Mouse (Mus musculus): ENCODE measurements at regions not wholly inside any gene's neighbourhood (a gene's known extent, or its start where the extent isn't known, plus 50 kb on each side); places are given as distances from the start of the nearest gene placed in this dataset.

- no peak overlapping the region for H3K4me3 ChIP-seq (ENCODE audit: low read depth, low read length)
- no peaks in the 10 kb centered on the region for H3K36me3 ChIP-seq (ENCODE audit: control insufficient read depth, insufficient read depth)
- no peaks in the 10 kb centered on the region for H3K9me3 ChIP-seq (ENCODE audit: control insufficient read depth)
- no peak overlapping the region for H3K9ac ChIP-seq (ENCODE audit: low read depth, low read length)
- H3K27me3 ChIP-seq (replicated peaks; ENCODE audit: control insufficient read depth, insufficient read depth, low read length), result no peaks in the 10 kb centered on the region
- no peaks in the 10 kb centered on the region for H3K4me1 ChIP-seq (replicated peaks; ENCODE audit: control insufficient read depth, insufficient read depth, low read length)
- no peak for TF ChIP-seq CTCF (IDR thresholded peaks at IDR 0.05; ENCODE audit: low read depth)
- no peak overlapping the region for H3K27ac ChIP-seq (ENCODE audit: low read depth, low read length)
- WGBS, result 55% methylated on average over 3 of the region's 3 CpGs
- H3K4me2 ChIP-seq (replicated peaks; ENCODE audit: low read depth), result no peak overlapping the region
- ATAC-seq, result no peak
Measured at GRCm38 (mm10) chr9:85487052-85487668, 160.0 kb upstream of the Tent5a start.

- Histone ChIP-seq H3K9ac (ENCODE audit: low read depth, low read length) (no peak overlapping the region), H3K9me3 (ENCODE audit: control insufficient read depth) (no peaks in the 10 kb centered on the region), H3K27me3 (replicated peaks; ENCODE audit: control insufficient read depth, insufficient read depth, low read length) (no peaks in the 10 kb centered on the region), H3K36me3 (ENCODE audit: control insufficient read depth, insufficient read depth) (no peaks in the 10 kb centered on the region), H3K4me3 (ENCODE audit: low read depth, low read length) (no peak overlapping the region), H3K4me1 (replicated peaks; ENCODE audit: control insufficient read depth, insufficient read depth, low read length) (no peaks in the 10 kb centered on the region), H3K27ac (ENCODE audit: low read depth, low read length) (no peak overlapping the region), H3K4me2 (replicated peaks; ENCODE audit: low read depth) (no peak overlapping the region)
- no peak for TF ChIP-seq CTCF (IDR thresholded peaks at IDR 0.05; ENCODE audit: low read depth)
- 86% methylated on average over 1 of the region's 1 CpGs for WGBS
- ATAC-seq, result no peak
Measured at GRCm38 (mm10) chr9:85485749-85486148, 158.6 kb upstream of the Tent5a start.

- Histone ChIP-seq H3K27ac (ENCODE audit: low read depth, low read length) (no peak overlapping the region), H3K9me3 (ENCODE audit: control insufficient read depth) (no peaks in the 10 kb centered on the region), H3K27me3 (replicated peaks; ENCODE audit: control insufficient read depth, insufficient read depth, low read length) (no peaks in the 10 kb centered on the region), H3K4me1 (replicated peaks; ENCODE audit: control insufficient read depth, insufficient read depth, low read length) (no peaks in the 10 kb centered on the region), H3K36me3 (ENCODE audit: control insufficient read depth, insufficient read depth) (no peaks in the 10 kb centered on the region), H3K4me2 (replicated peaks; ENCODE audit: low read depth) (no peak overlapping the region), H3K4me3 (ENCODE audit: low read depth, low read length) (no peak overlapping the region), H3K9ac (ENCODE audit: low read depth, low read length) (no peak overlapping the region)
- WGBS, result 91% methylated on average over 4 of the region's 4 CpGs
- no peak for ATAC-seq
- TF ChIP-seq CTCF (IDR thresholded peaks at IDR 0.05; ENCODE audit: low read depth), result no peak
Measured at GRCm38 (mm10) chr9:85483248-85483647, 156.1 kb upstream of the Tent5a start.

- H3K9me3 ChIP-seq (ENCODE audit: control insufficient read depth), result no peaks in the 10 kb centered on the region
- TF ChIP-seq CTCF (IDR thresholded peaks at IDR 0.05; ENCODE audit: low read depth), result no peak
- H3K27ac ChIP-seq (ENCODE audit: low read depth, low read length), result no peak overlapping the region
- H3K36me3 ChIP-seq (ENCODE audit: control insufficient read depth, insufficient read depth), result no peaks in the 10 kb centered on the region
- no peak for ATAC-seq
- no peaks in the 10 kb centered on the region for H3K4me1 ChIP-seq (replicated peaks; ENCODE audit: control insufficient read depth, insufficient read depth, low read length)
- WGBS, result 43% methylated on average over 2 of the region's 2 CpGs
- no peak overlapping the region for H3K4me3 ChIP-seq (ENCODE audit: low read depth, low read length)
- H3K4me2 ChIP-seq (replicated peaks; ENCODE audit: low read depth), result no peak overlapping the region
- no peak overlapping the region for H3K9ac ChIP-seq (ENCODE audit: low read depth, low read length)
- H3K27me3 ChIP-seq (replicated peaks; ENCODE audit: control insufficient read depth, insufficient read depth, low read length), result no peaks in the 10 kb centered on the region
Measured at GRCm38 (mm10) chr9:85480566-85480965, 153.4 kb upstream of the Tent5a start.

- WGBS, result 80% methylated on average over 3 of the region's 3 CpGs
- no peaks in the 10 kb centered on the region for H3K27me3 ChIP-seq (replicated peaks; ENCODE audit: control insufficient read depth, insufficient read depth, low read length)
- ATAC-seq, result no peak
- no peaks in the 10 kb centered on the region for H3K9me3 ChIP-seq (ENCODE audit: control insufficient read depth)
- H3K4me3 ChIP-seq (ENCODE audit: low read depth, low read length), result no peak overlapping the region
- no peaks in the 10 kb centered on the region for H3K36me3 ChIP-seq (ENCODE audit: control insufficient read depth, insufficient read depth)
- no peak overlapping the region for H3K27ac ChIP-seq (ENCODE audit: low read depth, low read length)
- H3K9ac ChIP-seq (ENCODE audit: low read depth, low read length), result no peak overlapping the region
- no peak for TF ChIP-seq CTCF (IDR thresholded peaks at IDR 0.05; ENCODE audit: low read depth)
- H3K4me2 ChIP-seq (replicated peaks; ENCODE audit: low read depth), result no peak overlapping the region
- no peaks in the 10 kb centered on the region for H3K4me1 ChIP-seq (replicated peaks; ENCODE audit: control insufficient read depth, insufficient read depth, low read length)
Measured at GRCm38 (mm10) chr9:85475214-85475613, 148.1 kb upstream of the Tent5a start.

- Histone ChIP-seq H3K9ac (ENCODE audit: low read depth, low read length) (no peak overlapping the region), H3K9me3 (ENCODE audit: control insufficient read depth) (no peaks in the 10 kb centered on the region), H3K36me3 (ENCODE audit: control insufficient read depth, insufficient read depth) (no peaks in the 10 kb centered on the region), H3K4me3 (ENCODE audit: low read depth, low read length) (no peak overlapping the region), H3K4me2 (replicated peaks; ENCODE audit: low read depth) (no peak overlapping the region), H3K27ac (ENCODE audit: low read depth, low read length) (no peak overlapping the region), H3K4me1 (replicated peaks; ENCODE audit: control insufficient read depth, insufficient read depth, low read length) (no peaks in the 10 kb centered on the region), H3K27me3 (replicated peaks; ENCODE audit: control insufficient read depth, insufficient read depth, low read length) (no peaks in the 10 kb centered on the region)
- TF ChIP-seq CTCF (IDR thresholded peaks at IDR 0.05; ENCODE audit: low read depth), result no peak
- 59% methylated on average over 8 of the region's 8 CpGs for WGBS
- no peak for ATAC-seq
Measured at GRCm38 (mm10) chr9:85470264-85470821, 143.2 kb upstream of the Tent5a start.

Measured in intestine, postnatal 0 days (tissue).